Mouse (Mus musculus): ENCODE measurements around the gene Cd80. TPM values are rescaled to one million over a fixed set of nuclear protein-coding genes. Genes with fewer than 3 reads are reported as not detected.
A peak's percentile ranks its signal among the peaks of the same experiment; 100 is the strongest.

Gene Cd80
- total and polyA plus RNA-seq, 3 experiments: 39.5 to 57.8 (median 46.2) TPM

DNA sequence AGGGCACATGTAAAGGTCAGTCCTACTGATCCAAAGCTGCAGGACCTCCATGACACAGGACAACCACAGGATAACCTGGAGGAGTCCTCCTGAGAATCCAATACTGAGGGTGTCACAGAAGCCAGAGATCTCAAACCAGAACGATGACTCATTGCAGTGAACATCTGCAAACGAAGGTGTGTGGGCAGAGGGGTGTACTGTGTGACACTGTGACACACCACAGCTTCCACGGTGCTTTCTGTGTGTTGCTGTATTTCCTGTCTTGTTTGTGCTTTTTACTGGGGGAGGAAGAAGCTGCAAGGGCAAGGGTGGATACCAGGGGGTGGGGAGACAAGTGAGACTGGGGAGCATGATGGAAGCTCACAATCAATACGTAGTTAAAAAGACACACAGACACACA lies 48.2 kb downstream of the Cd80 start:
- TF ChIP-seq BHLHE40 (IDR thresholded peaks at IDR 0.05; ENCODE audit: low read depth, low read length): no peak
- TF ChIP-seq RAD21 (IDR thresholded peaks at IDR 0.05; ENCODE audit: low read depth, low read length): no peak
- no peak for TF ChIP-seq MAFK (IDR thresholded peaks at IDR 0.05; ENCODE audit: insufficient replicate concordance, low read length)
- TF ChIP-seq ZMIZ1 (IDR thresholded peaks at IDR 0.05; ENCODE audit: low read depth, low read length): no peak
- TF ChIP-seq MEF2A (IDR thresholded peaks at IDR 0.05; ENCODE audit: borderline replicate concordance, low read depth, low read length): no peak
- no peak for TF ChIP-seq CTCF (conservative IDR thresholded peaks at IDR 0.05 in 1 of 2, IDR thresholded peaks at IDR 0.05 in 1 of 2; ENCODE audit: low read depth in 2 of 2, low read length in 2 of 2)
- no peak for TF ChIP-seq RCOR1 (conservative IDR thresholded peaks at IDR 0.05; ENCODE audit: low read depth, low read length)
- no peak for TF ChIP-seq NRF1 (IDR thresholded peaks at IDR 0.05; ENCODE audit: low read depth, low read length)
- TF ChIP-seq ELF1 (IDR thresholded peaks at IDR 0.05; ENCODE audit: low read depth, low read length): no peak
- no peak for TF ChIP-seq JUN (IDR thresholded peaks at IDR 0.05; ENCODE audit: insufficient read depth, low read depth, low read length)
- no peak for TF ChIP-seq USF1 (IDR thresholded peaks at IDR 0.05; ENCODE audit: low read depth, low read length)
- TF ChIP-seq CHD2 (IDR thresholded peaks at IDR 0.05; ENCODE audit: low read length): no peak
- H3K4me2 ChIP-seq (ENCODE audit: insufficient read depth, low read depth, poor library complexity, severe bottlenecking): no peak overlapping the region
- dilution Hi-C loops (cut with MboI; ENCODE audit: extremely low pct_ligation_motif_present, extremely low pct_unique_long_range_greater_than_20kb, low sequenced_read_pairs) (no loop called here), in situ Hi-C loops (cut with MboI; ENCODE audit: low pct_ligation_motif_present, low pct_unique_long_range_greater_than_20kb, low sequenced_read_pairs) (loop anchor here (25.0 kb wide), 1 partner anchor 491 kb away; no protein-coding TSS in a partner anchor)
- no peaks in the 10 kb centered on the region for H3K27me3 ChIP-seq (replicated peaks)
- no peaks in the 10 kb centered on the region for H3K4me1 ChIP-seq (ENCODE audit: control insufficient read depth in 1 of 2, insufficient read depth in 2 of 2)
- H3K9me3 ChIP-seq (replicated peaks; ENCODE audit: low read length): no peaks in the 10 kb centered on the region
- H3K27ac ChIP-seq (ENCODE audit: insufficient read depth, low read depth): no peak overlapping the region
- DNase-seq (ENCODE audit: extremely low read depth): no peak
- no peak overlapping the region for H3K9ac ChIP-seq (ENCODE audit: insufficient read depth, low read depth)
- peaks cover 59 to 84% of the 10 kb centered on the region in 2 experiments for H3K36me3 ChIP-seq (replicated peaks in 1 of 2; ENCODE audit: control insufficient read depth in 1 of 2, insufficient read depth in 1 of 2, low read length in 1 of 2)
- H3K4me3 ChIP-seq (replicated peaks in 1 of 3; ENCODE audit: low read depth in 2 of 3, low read length in 2 of 3, poor library complexity in 1 of 3): no peak overlapping the region
- H3K79me2 ChIP-seq (replicated peaks; ENCODE audit: control insufficient read depth, extremely low read depth, insufficient read depth, poor library complexity, severe bottlenecking): no peaks in the 10 kb centered on the region

GRCm38 (mm10) chr16:38506041-38506634 lies 50.8 kb downstream of the Cd80 start:
- peak; percentile 77 for DNase-seq (ENCODE audit: extremely low read depth)
- dilution Hi-C loops (cut with MboI; ENCODE audit: extremely low pct_ligation_motif_present, extremely low pct_unique_long_range_greater_than_20kb, low sequenced_read_pairs): no loop called here
- no peaks in the 10 kb centered on the region for H3K27me3 ChIP-seq (replicated peaks)

More at GRCm38 (mm10) chr16:38506041-38506634, 50.8 kb downstream of the Cd80 start:
- Histone ChIP-seq H3K4me1 (ENCODE audit: control insufficient read depth in 1 of 2, insufficient read depth in 2 of 2) (no peaks in the 10 kb centered on the region), H3K4me3 (replicated peaks in 1 of 3; ENCODE audit: low read depth in 2 of 3, low read length in 2 of 3, poor library complexity in 1 of 3) (no peak overlapping the region), H3K36me3 (replicated peaks in 1 of 2; ENCODE audit: control insufficient read depth in 1 of 2, insufficient read depth in 1 of 2, low read length in 1 of 2) (peaks cover 59 to 84% of the 10 kb centered on the region in 2 experiments), H3K79me2 (replicated peaks; ENCODE audit: control insufficient read depth, extremely low read depth, insufficient read depth, poor library complexity, severe bottlenecking) (no peaks in the 10 kb centered on the region), H3K27ac (ENCODE audit: insufficient read depth, low read depth) (no peak overlapping the region), H3K4me2 (ENCODE audit: insufficient read depth, low read depth, poor library complexity, severe bottlenecking) (no peak overlapping the region), H3K9me3 (replicated peaks; ENCODE audit: low read length) (no peaks in the 10 kb centered on the region), H3K9ac (ENCODE audit: insufficient read depth, low read depth) (no peak overlapping the region)
- in situ Hi-C loops (cut with MboI; ENCODE audit: low pct_ligation_motif_present, low pct_unique_long_range_greater_than_20kb, low sequenced_read_pairs): loop anchor here (25.0 kb wide), 1 partner anchor 494 kb away; no protein-coding TSS in a partner anchor
- TF ChIP-seq CTCF (conservative IDR thresholded peaks at IDR 0.05 in 1 of 2, IDR thresholded peaks at IDR 0.05 in 1 of 2; ENCODE audit: low read depth in 2 of 2, low read length in 2 of 2): peak; percentile 97 to 99
- TF ChIP-seq NELFE (IDR thresholded peaks at IDR 0.05; ENCODE audit: low read depth, low read length): peak; percentile 49; the same call in 1 of the 2 replicates
- TF ChIP-seq JUND (conservative IDR thresholded peaks at IDR 0.05; ENCODE audit: low read depth, low read length): peak; percentile 33; the same call in 1 of the 2 replicates
- no peak for TF ChIP-seq JUN (IDR thresholded peaks at IDR 0.05; ENCODE audit: insufficient read depth, low read depth, low read length)
- TF ChIP-seq ELF1 (IDR thresholded peaks at IDR 0.05; ENCODE audit: low read depth, low read length): peak; percentile 28; the same call in 1 of the 2 replicates
- peak; percentile 49 for TF ChIP-seq MEF2A (IDR thresholded peaks at IDR 0.05; ENCODE audit: borderline replicate concordance, low read depth, low read length)
- peak; percentile 99 for TF ChIP-seq ZC3H11A (IDR thresholded peaks at IDR 0.05; ENCODE audit: low read depth, low read length)
- TF ChIP-seq MAX (IDR thresholded peaks at IDR 0.05; ENCODE audit: low read length): no peak
- TF ChIP-seq MAFK (IDR thresholded peaks at IDR 0.05; ENCODE audit: insufficient replicate concordance, low read length): peak; percentile 62; the same call in 1 of the 2 replicates
- TF ChIP-seq ZNF384 (IDR thresholded peaks at IDR 0.05; ENCODE audit: low read depth, low read length): peak; percentile 15; the same call in 1 of the 2 replicates
- TF ChIP-seq NRF1 (IDR thresholded peaks at IDR 0.05; ENCODE audit: low read depth, low read length): peak; percentile 40; the same call in 1 of the 2 replicates
- TF ChIP-seq SMC3 (IDR thresholded peaks at IDR 0.05; ENCODE audit: low read depth, low read length): peak; percentile 100
- no peak for TF ChIP-seq MAZ (IDR thresholded peaks at IDR 0.05; ENCODE audit: low read depth, low read length)
- TF ChIP-seq UBTF (IDR thresholded peaks at IDR 0.05; ENCODE audit: low read depth, low read length): no peak
- TF ChIP-seq IRF4 (IDR thresholded peaks at IDR 0.05; ENCODE audit: low read depth, low read length): 0 out of 2 replicates have a peak, but pooled peaks have one; percentile 49
- peak; percentile 58; the same call in 1 of the 2 replicates for TF ChIP-seq SIN3A (IDR thresholded peaks at IDR 0.05; ENCODE audit: low read length)
- TF ChIP-seq MYC (IDR thresholded peaks at IDR 0.05; ENCODE audit: low read depth, low read length): peak; percentile 67
- no peak for TF ChIP-seq TBP (conservative IDR thresholded peaks at IDR 0.05; ENCODE audit: low read depth, low read length)
- TF ChIP-seq BHLHE40 (IDR thresholded peaks at IDR 0.05; ENCODE audit: low read depth, low read length): 0 out of 2 replicates have a peak, but pooled peaks have one; percentile 27
